Mouse (Mus musculus) heart, embryonic 15.5 days (tissue): ENCODE measurements around the gene Cpt1a. TPM values are rescaled to one million over a fixed set of nuclear protein-coding genes. Genes with fewer than 3 reads are reported as not detected.

Experiments used
- ATAC-seq: fragments of 200-750 bp; cut with Nextera tagmentation; replicated peaks from 2 replicates; pipeline ENCODE4 v1.8.0; 2017; ENCODE audit warnings: low read depth, moderate TSS enrichment; ENCODE audit not compliant: insufficient number of reproducible peaks, insufficient read depth, low FRiP score
- H3K27ac ChIP-seq: fragments of 300-500 bp; sonication (generic); 2 replicates; pipeline ENCODE4 v1.5.1; 2015; ENCODE audit warnings: mild to moderate bottlenecking, inconsistent platforms
- H3K27me3 ChIP-seq: fragments of 300-500 bp; sonication (generic); 2 replicates; pipeline ENCODE4 v1.6.1; 2015; ENCODE audit warnings: inconsistent platforms
- H3K36me3 ChIP-seq: fragments of 300-500 bp; sonication (generic); 2 replicates; pipeline ENCODE4 v1.6.1; 2015; ENCODE audit warnings: mild to moderate bottlenecking, inconsistent platforms
- H3K4me1 ChIP-seq: fragments of 300-500 bp; sonication (generic); replicated peaks from 2 replicates; pipeline ENCODE4 v1.6.1; 2015; ENCODE audit warnings: inconsistent platforms
- H3K4me2 ChIP-seq: fragments of 300-500 bp; sonication (generic); 2 replicates; pipeline ENCODE4 v1.6.1; 2015; ENCODE audit warnings: inconsistent platforms, mild to moderate bottlenecking, moderate library complexity
- H3K4me3 ChIP-seq: fragments of 300-500 bp; sonication (generic); 2 replicates; pipeline ENCODE4 v1.5.1; 2015; ENCODE audit warnings: mild to moderate bottlenecking, inconsistent platforms
- H3K9ac ChIP-seq: fragments of 300-500 bp; sonication (generic); 2 replicates; pipeline ENCODE4 v1.6.1; 2015; ENCODE audit warnings: mild to moderate bottlenecking, inconsistent platforms
- H3K9me3 ChIP-seq: fragments of 300-500 bp; sonication (generic); replicated peaks from 2 replicates; pipeline ENCODE4 v1.6.1; 2016; ENCODE audit warnings: inconsistent platforms
- WGBS: fragments of 180-500 bp; shearing (Covaris S2); methylation state at CpG from one replicate; pipeline ENCODE4 v1.1.7; 2015; ENCODE audit warnings: mixed read lengths; 5-methylcytosine and 5-hydroxymethylcytosine counted together
- microRNA-seq: library from miRNA; unstranded; fragments of <30 nt; microRNA quantifications from one replicate; pipeline ENCODE4, GENCODE M21; 2016
- polyA plus RNA-seq: library from polyadenylated mRNA; unstranded; fragments of >200 nt; fragmentation: Nextera tagmentation; extraction: Ambion mirVana; gene quantifications from 2 replicates; pipeline ENCODE4 v1.2.1, GENCODE M21; 2015

Gene Cpt1a
- polyA plus RNA-seq, 1 experiment from 2014 or later: 25.7 TPM

DNA sequence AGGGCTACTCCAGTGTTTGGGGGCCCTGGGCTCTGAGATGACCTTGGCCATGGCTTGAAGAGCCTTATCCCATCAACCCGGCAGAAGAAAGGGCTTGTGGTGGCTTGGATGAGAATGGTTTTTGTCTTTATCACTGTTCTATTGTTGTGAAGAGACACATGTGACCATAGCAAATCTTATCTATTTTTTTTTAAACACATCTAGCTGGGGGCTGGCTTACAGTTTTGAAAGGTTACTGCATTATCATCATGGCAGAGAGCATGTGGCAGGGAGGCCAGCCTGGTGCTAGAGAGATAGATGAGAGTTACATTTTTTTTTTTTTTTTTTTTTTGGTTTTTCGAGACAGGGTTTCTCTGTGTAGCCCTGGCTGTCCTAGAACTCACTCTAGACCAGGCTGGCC lies 109.8 kb downstream of the Cpt1a start:
- no peaks in the 10 kb centered on the region for H3K27me3 ChIP-seq
- no peak overlapping the region for H3K27ac ChIP-seq
- no peak overlapping the region for H3K4me3 ChIP-seq
- no peaks in the 10 kb centered on the region for H3K4me1 ChIP-seq
- no peak overlapping the region for H3K4me2 ChIP-seq
- no peak overlapping the region for H3K9ac ChIP-seq
- no peaks in the 10 kb centered on the region for H3K9me3 ChIP-seq
- no peaks in the 10 kb centered on the region for H3K36me3 ChIP-seq
- 52% methylated on average over 1 of the region's 2 CpGs for WGBS
- no peak for ATAC-seq

DNA sequence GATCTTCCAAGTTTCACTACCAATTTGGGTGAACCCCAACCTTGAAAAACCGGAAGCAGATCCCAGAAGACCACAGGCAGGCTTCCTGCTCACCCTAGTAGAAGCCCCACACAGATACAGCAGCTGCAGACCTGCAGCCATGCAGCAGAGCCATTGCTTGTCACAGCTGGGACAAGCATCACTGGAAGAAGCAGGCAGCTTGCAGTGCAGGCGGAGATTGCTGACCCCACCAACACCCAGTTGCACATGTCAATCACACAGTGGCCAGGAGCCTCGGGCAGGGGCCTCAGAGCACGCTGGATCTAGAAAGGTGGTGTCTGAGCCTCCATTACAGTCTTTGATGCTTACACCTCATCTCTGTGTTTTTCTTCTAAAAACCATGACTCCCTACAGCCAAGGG lies 112.0 kb downstream of the Cpt1a start:
- no peak for ATAC-seq
- Histone ChIP-seq H3K9ac (no peak overlapping the region), H3K9me3 (no peaks in the 10 kb centered on the region), H3K27me3 (no peaks in the 10 kb centered on the region), H3K4me1 (no peaks in the 10 kb centered on the region), H3K27ac (no peak overlapping the region), H3K4me3 (no peak overlapping the region), H3K36me3 (no peaks in the 10 kb centered on the region), H3K4me2 (no peak overlapping the region)
- WGBS: 29% methylated on average over 4 of the region's 4 CpGs

DNA sequence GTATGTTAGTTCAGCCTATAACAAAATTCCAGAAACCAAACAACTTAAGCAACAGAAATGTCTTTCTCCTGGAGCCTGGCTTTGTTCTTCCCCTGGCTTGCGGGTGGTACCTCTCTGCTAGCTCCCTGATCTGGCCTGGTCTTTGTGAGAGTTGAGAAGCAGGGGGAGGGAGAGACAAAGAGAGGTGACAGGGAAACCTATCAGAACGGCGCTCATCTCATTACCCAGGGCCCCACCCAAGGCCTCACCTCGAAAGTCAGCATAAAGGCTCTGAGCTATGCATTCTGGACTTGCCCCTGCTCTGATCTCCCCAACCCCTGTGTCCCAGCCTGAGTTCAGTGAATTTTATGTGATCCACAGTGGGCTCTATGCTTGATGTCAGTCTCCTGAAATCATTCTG lies 112.5 kb downstream of the Cpt1a start:
- Histone ChIP-seq H3K27me3 (no peaks in the 10 kb centered on the region), H3K4me2 (no peak overlapping the region), H3K4me1 (no peaks in the 10 kb centered on the region), H3K9ac (no peak overlapping the region), H3K36me3 (no peaks in the 10 kb centered on the region), H3K4me3 (no peak overlapping the region), H3K27ac (no peak overlapping the region), H3K9me3 (no peaks in the 10 kb centered on the region)
- ATAC-seq: no peak
- WGBS: 46% methylated on average over 4 of the region's 4 CpGs

Small RNA genes lying within 50 kb of the gene (microRNA-seq; reads per million reads assigned to microRNA genes)
- gene Mir6984: not detected

Other genes with a start within 250 kb of the Cpt1a start
- 83.5 and 94.8 TPM in 2 replicates for gene Mrpl21, start 39.4 kb upstream of the Cpt1a start, polyA plus RNA-seq
- gene Ighmbp2, start 39.3 kb upstream of the Cpt1a start, polyA plus RNA-seq: 5.3 and 7.0 TPM in 2 replicates
- gene Tesmin, start 66.5 kb downstream of the Cpt1a start, polyA plus RNA-seq: 0.69 and 1.5 TPM in 2 replicates
- 6.2 and 7.5 TPM in 2 replicates for gene Gal, start 92.2 kb downstream of the Cpt1a start, polyA plus RNA-seq